Mouse (Mus musculus): ENCODE measurements around the gene Spata3. TPM values are rescaled to one million over a fixed set of nuclear protein-coding genes. Genes with fewer than 3 reads are reported as not detected.
A peak's percentile ranks its signal among the peaks of the same experiment; 100 is the strongest.
"Not testable (repeated sequence)": the region's sequence is repeated elsewhere in the genome, so short reads cannot be mapped to it uniquely, and the experiment has no call there.

The Spata3 gene
- polyA plus RNA-seq, 1 experiment: 2.0 TPM

- Histone ChIP-seq H3K4me3 (ENCODE audit: insufficient read depth, low read length) (no peak overlapping the region), H3K27ac (ENCODE audit: insufficient read depth, low read length) (no peak overlapping the region), H3K4me1 (ENCODE audit: control insufficient read depth, insufficient read depth, low read length) (no peaks in the 10 kb centered on the region)
- TF ChIP-seq POLR2A (IDR thresholded peaks at IDR 0.05; ENCODE audit: extremely low read depth, insufficient read depth, low read length) (no peak), CTCF (IDR thresholded peaks at IDR 0.05; ENCODE audit: extremely low read depth, insufficient read depth, low read length) (no peak)
These were observed 24.4 kb upstream of the Spata3 start for GRCm38 (mm10) chr1:85992175-85992574.

DNA sequence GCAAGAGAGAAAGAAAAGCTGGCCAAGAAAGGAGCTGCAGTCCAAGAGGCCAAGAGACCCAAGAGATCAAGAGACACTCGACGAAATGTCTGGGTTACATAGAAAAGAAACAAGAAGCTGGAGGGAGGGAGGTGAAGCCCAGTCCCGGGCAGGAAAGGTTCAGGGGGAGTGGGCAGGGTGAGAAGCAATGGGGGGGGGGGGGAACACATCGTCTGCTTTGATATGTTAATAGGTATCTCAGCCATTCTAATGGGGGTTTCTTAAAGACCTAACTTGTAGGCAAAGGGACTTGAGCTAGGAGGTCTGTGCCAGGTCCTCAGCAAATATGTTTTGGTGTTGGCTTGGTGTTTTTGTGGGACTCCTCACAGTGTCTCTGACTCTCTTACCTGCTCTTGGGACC is 23.1 kb upstream of the Spata3 start:
- no peak for TF ChIP-seq POLR2A (IDR thresholded peaks at IDR 0.05; ENCODE audit: extremely low read depth, insufficient read depth, low read length)
- no peak for TF ChIP-seq CTCF (IDR thresholded peaks at IDR 0.05; ENCODE audit: extremely low read depth, insufficient read depth, low read length)
- Histone ChIP-seq H3K4me3 (ENCODE audit: insufficient read depth, low read length) (no peak overlapping the region), H3K4me1 (ENCODE audit: control insufficient read depth, insufficient read depth, low read length) (no peaks in the 10 kb centered on the region), H3K27ac (ENCODE audit: insufficient read depth, low read length) (no peak overlapping the region)

GRCm38 (mm10) chr1:85997221-85997620 is 19.4 kb upstream of the Spata3 start:
- Histone ChIP-seq H3K4me3 (ENCODE audit: insufficient read depth, low read length) (no peak overlapping the region), H3K4me1 (ENCODE audit: control insufficient read depth, insufficient read depth, low read length) (no peaks in the 10 kb centered on the region), H3K27ac (ENCODE audit: insufficient read depth, low read length) (no peak overlapping the region)
- no peak for TF ChIP-seq POLR2A (IDR thresholded peaks at IDR 0.05; ENCODE audit: extremely low read depth, insufficient read depth, low read length)
- TF ChIP-seq CTCF (IDR thresholded peaks at IDR 0.05; ENCODE audit: extremely low read depth, insufficient read depth, low read length): no peak

GRCm38 (mm10) chr1:85998012-85998411 is 18.6 kb upstream of the Spata3 start:
- no peak overlapping the region for H3K4me3 ChIP-seq (ENCODE audit: insufficient read depth, low read length)
- no peak for TF ChIP-seq CTCF (IDR thresholded peaks at IDR 0.05; ENCODE audit: extremely low read depth, insufficient read depth, low read length)
- TF ChIP-seq POLR2A (IDR thresholded peaks at IDR 0.05; ENCODE audit: extremely low read depth, insufficient read depth, low read length): no peak
- H3K27ac ChIP-seq (ENCODE audit: insufficient read depth, low read length): no peak overlapping the region
- H3K4me1 ChIP-seq (ENCODE audit: control insufficient read depth, insufficient read depth, low read length): no peaks in the 10 kb centered on the region

GRCm38 (mm10) chr1:85999853-86000570 is 16.6 kb upstream of the Spata3 start:
- Histone ChIP-seq H3K4me1 (ENCODE audit: control insufficient read depth, insufficient read depth, low read length) (no peaks in the 10 kb centered on the region), H3K27ac (ENCODE audit: insufficient read depth, low read length) (0 out of 2 replicates have a peak overlapping the region, but pooled peaks have one; percentile 49), H3K4me3 (ENCODE audit: insufficient read depth, low read length) (no peak overlapping the region)
- TF ChIP-seq POLR2A (IDR thresholded peaks at IDR 0.05; ENCODE audit: extremely low read depth, insufficient read depth, low read length): no peak
- no peak for TF ChIP-seq CTCF (IDR thresholded peaks at IDR 0.05; ENCODE audit: extremely low read depth, insufficient read depth, low read length)

DNA sequence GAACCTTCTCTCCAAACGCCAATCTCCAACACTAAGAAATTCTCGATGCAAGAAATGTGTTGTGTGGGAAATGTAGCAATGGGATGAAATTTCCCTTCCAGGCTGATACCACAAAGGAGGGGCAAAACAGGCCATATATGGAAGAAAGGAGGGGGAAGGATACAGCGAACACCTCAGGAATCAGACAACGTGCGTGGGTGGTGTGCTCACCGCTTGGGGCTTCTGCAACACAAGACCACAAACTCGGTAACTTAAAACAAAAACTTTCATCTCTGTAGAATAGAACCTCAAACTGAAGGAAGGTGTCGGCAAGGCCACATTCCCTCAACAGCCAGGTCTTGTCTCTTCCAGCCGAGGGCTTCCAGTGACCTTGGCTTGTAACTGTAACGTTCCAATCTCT is 11.1 kb upstream of the Spata3 start:
- H3K4me3 ChIP-seq (ENCODE audit: insufficient read depth, low read length): no peak overlapping the region
- H3K4me1 ChIP-seq (ENCODE audit: control insufficient read depth, insufficient read depth, low read length): no peaks in the 10 kb centered on the region
- TF ChIP-seq POLR2A (IDR thresholded peaks at IDR 0.05; ENCODE audit: extremely low read depth, insufficient read depth, low read length) (no peak), CTCF (IDR thresholded peaks at IDR 0.05; ENCODE audit: extremely low read depth, insufficient read depth, low read length) (no peak)
- H3K27ac ChIP-seq (ENCODE audit: insufficient read depth, low read length): no peak overlapping the region

- no peak overlapping the region for H3K27ac ChIP-seq (ENCODE audit: insufficient read depth, low read length)
- H3K4me1 ChIP-seq (ENCODE audit: control insufficient read depth, insufficient read depth, low read length): no peaks in the 10 kb centered on the region
- H3K4me3 ChIP-seq (ENCODE audit: insufficient read depth, low read length): no peak overlapping the region
- TF ChIP-seq POLR2A (IDR thresholded peaks at IDR 0.05; ENCODE audit: extremely low read depth, insufficient read depth, low read length) (no peak), CTCF (IDR thresholded peaks at IDR 0.05; ENCODE audit: extremely low read depth, insufficient read depth, low read length) (no peak)
These were observed 10.6 kb upstream of the Spata3 start for GRCm38 (mm10) chr1:86006040-86006439.

GRCm38 (mm10) chr1:86007778-86008177 is 8.8 kb upstream of the Spata3 start:
- no peaks in the 10 kb centered on the region for H3K4me1 ChIP-seq (ENCODE audit: control insufficient read depth, insufficient read depth, low read length)
- TF ChIP-seq CTCF (IDR thresholded peaks at IDR 0.05; ENCODE audit: extremely low read depth, insufficient read depth, low read length) (peak; percentile 93), POLR2A (IDR thresholded peaks at IDR 0.05; ENCODE audit: extremely low read depth, insufficient read depth, low read length) (no peak)
- H3K27ac ChIP-seq (ENCODE audit: insufficient read depth, low read length): no peak overlapping the region
- H3K4me3 ChIP-seq (ENCODE audit: insufficient read depth, low read length): no peak overlapping the region

- H3K4me1 ChIP-seq (ENCODE audit: control insufficient read depth, insufficient read depth, low read length); H3K27ac ChIP-seq (ENCODE audit: insufficient read depth, low read length); H3K4me3 ChIP-seq (ENCODE audit: insufficient read depth, low read length): not testable (repeated sequence)
These were observed 858 bp upstream of the Spata3 start for GRCm38 (mm10) chr1:86015758-86016157.

- peaks cover 1% of the 10 kb centered on the region; the same call in 1 of the 2 replicates for H3K4me1 ChIP-seq (ENCODE audit: control insufficient read depth, insufficient read depth, low read length)
- peak overlapping the region; percentile 41 for H3K4me3 ChIP-seq (ENCODE audit: insufficient read depth, low read length)
- no peak overlapping the region for H3K27ac ChIP-seq (ENCODE audit: insufficient read depth, low read length)
These were observed 1.8 kb downstream of the Spata3 start for GRCm38 (mm10) chr1:86018235-86019055.

More at GRCm38 (mm10) chr1:86018235-86019055, 1.8 kb downstream of the Spata3 start:
- TF ChIP-seq POLR2A (IDR thresholded peaks at IDR 0.05; ENCODE audit: extremely low read depth, insufficient read depth, low read length): no peak
- 0 out of 2 replicates have a peak, but pooled peaks have one; percentile 21 for TF ChIP-seq CTCF (IDR thresholded peaks at IDR 0.05; ENCODE audit: extremely low read depth, insufficient read depth, low read length)

All from cortical plate, adult 2 months (tissue).